Mouse (Mus musculus) hindbrain, embryonic 16.5 days (tissue): ENCODE results near the gene Amn. TPM values are rescaled to one million over a fixed set of nuclear protein-coding genes. Genes with fewer than 3 reads are reported as not detected.

Source experiments
- ATAC-seq: fragments of 200-750 bp; cut with Nextera tagmentation; 2 replicates; pipeline ENCODE4 v1.8.0; 2017; ENCODE audit warnings: moderate TSS enrichment, moderate library complexity
- H3K27ac ChIP-seq: fragments of 300-500 bp; sonication (generic); 2 replicates; pipeline ENCODE4 v1.5.1; 2014; ENCODE audit warnings: low read depth, mild to moderate bottlenecking, control low read depth, low read length, moderate library complexity
- H3K27me3 ChIP-seq: fragments of 300-500 bp; sonication (generic); replicated peaks from 2 replicates; pipeline ENCODE4 v1.6.1; 2014; ENCODE audit warnings: low read length; ENCODE audit not compliant: control insufficient read depth, insufficient read depth
- H3K36me3 ChIP-seq: fragments of 300-500 bp; sonication (generic); 2 replicates; pipeline ENCODE4 v1.6.1; 2014; ENCODE audit warnings: mild to moderate bottlenecking, low read length, moderate library complexity, mixed read lengths; ENCODE audit not compliant: control insufficient read depth, insufficient read depth
- H3K4me1 ChIP-seq: fragments of 300-500 bp; sonication (generic); 2 replicates; pipeline ENCODE4 v1.6.1; 2014; ENCODE audit warnings: low read depth, low read length; ENCODE audit not compliant: control insufficient read depth, insufficient read depth
- H3K4me2 ChIP-seq: fragments of 300-500 bp; sonication (generic); 2 replicates; pipeline ENCODE4 v1.6.1; 2014; ENCODE audit warnings: mild to moderate bottlenecking, low read length, control low read depth, moderate library complexity
- H3K4me3 ChIP-seq: fragments of 300-500 bp; sonication (generic); 2 replicates; pipeline ENCODE4 v1.5.1; 2014; ENCODE audit warnings: mild to moderate bottlenecking, low read length, control low read depth, moderate library complexity
- H3K9ac ChIP-seq: fragments of 300-500 bp; sonication (generic); 2 replicates; pipeline ENCODE4 v1.6.1; 2014; ENCODE audit warnings: low read depth, mild to moderate bottlenecking, control low read depth, low read length, moderate library complexity
- H3K9me3 ChIP-seq: fragments of 300-500 bp; sonication (generic); 2 replicates; pipeline ENCODE4 v1.6.1; 2014; ENCODE audit warnings: mild to moderate bottlenecking, low read length, moderate library complexity; ENCODE audit not compliant: control insufficient read depth
- WGBS: fragments of 180-500 bp; shearing (Covaris S2); extraction: QIAGEN DNeasy Blood & Tissue Kit; methylation state at CpG from one replicate; pipeline ENCODE4 v1.1.7; 2014; 5-methylcytosine and 5-hydroxymethylcytosine counted together
- polyA plus RNA-seq: library from polyadenylated mRNA; unstranded; fragments of >200 nt; fragmentation: Nextera tagmentation; extraction: Ambion mirVana; gene quantifications from 2 replicates; pipeline ENCODE4 v1.2.1, GENCODE M21; 2015

Amn gene
- polyA plus RNA-seq, 1 experiment from 2014 or later, result 59.0 TPM

DNA sequence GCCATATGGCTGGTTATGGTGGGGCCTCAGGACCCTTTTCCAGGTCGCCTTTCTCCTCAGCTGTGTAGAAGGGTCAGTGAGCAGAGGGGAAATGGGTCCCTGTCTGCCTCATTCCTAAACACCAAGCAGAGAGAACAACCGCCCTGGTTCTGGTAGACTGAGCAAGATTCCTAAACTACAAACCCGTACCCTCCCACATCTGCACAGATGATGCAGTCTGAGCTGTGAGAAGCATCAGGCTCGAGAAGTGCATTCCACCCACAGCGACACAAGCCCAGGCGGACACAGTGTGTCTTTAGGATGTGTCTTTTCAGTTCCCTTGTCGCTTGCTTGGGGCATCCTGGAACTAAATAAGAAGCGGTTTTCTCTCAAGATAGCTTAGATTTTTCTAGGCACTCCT is 20.8 kb upstream of the Amn start:
- Histone ChIP-seq H3K9ac (no peak overlapping the region), H3K9me3 (no peaks in the 10 kb centered on the region), H3K4me3 (no peak overlapping the region), H3K36me3 (no peaks in the 10 kb centered on the region; the same call in 1 of the 2 replicates), H3K27ac (no peak overlapping the region), H3K4me1 (no peaks in the 10 kb centered on the region), H3K27me3 (no peaks in the 10 kb centered on the region), H3K4me2 (no peak overlapping the region)
- no peak for ATAC-seq
- 86% methylated on average over 8 of the region's 8 CpGs for WGBS

DNA sequence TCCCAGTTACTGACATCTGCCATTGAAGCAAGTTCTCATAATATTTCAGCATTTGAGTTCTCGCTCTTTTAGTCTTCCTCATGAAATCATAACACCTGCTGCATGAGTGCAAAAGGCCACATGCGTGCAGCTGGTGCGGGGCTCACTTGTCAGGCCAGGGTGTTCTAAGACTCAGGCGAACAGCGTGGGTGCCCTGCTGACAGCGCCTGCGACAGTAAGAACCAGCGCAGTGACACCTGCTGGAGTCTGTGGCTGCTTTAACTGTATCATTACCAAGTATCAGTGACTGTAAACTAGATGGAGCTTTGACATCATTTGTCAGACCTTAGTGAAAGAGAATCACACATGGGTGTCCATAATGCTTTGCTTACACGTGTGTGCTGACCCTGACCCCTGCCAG is 19.7 kb upstream of the Amn start:
- 57% methylated on average over 9 of the region's 9 CpGs for WGBS
- no peak for ATAC-seq
- Histone ChIP-seq H3K4me3 (no peak overlapping the region), H3K9me3 (no peaks in the 10 kb centered on the region), H3K4me2 (no peak overlapping the region), H3K27me3 (no peaks in the 10 kb centered on the region), H3K36me3 (peaks cover 5% of the 10 kb centered on the region; the same call in 1 of the 2 replicates), H3K9ac (no peak overlapping the region), H3K27ac (no peak overlapping the region), H3K4me1 (no peaks in the 10 kb centered on the region)

DNA sequence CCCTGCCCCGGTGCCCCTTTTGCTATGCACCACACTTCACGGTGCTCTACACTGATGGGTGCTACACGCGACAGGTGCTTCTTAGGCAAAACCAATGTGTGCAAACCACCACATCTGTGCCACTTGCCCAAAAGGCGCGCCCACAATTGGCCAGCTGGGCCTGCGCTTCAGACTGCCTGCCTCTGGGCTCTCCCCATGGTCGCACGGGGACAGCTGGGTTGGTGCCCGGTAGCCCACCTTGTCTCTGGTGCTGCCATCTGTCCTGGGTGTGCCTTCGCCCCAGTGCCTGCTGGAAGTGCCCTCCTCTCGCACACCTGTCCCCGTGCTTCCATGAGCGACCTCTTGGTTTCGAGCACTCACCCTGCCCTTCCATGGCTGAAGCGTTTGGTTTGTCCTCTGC is 7.2 kb upstream of the Amn start:
- H3K9me3 ChIP-seq, result no peaks in the 10 kb centered on the region
- H3K27me3 ChIP-seq, result no peaks in the 10 kb centered on the region
- H3K4me1 ChIP-seq, result no peaks in the 10 kb centered on the region
- ATAC-seq, result no peak
- peaks cover 11% of the 10 kb centered on the region for H3K36me3 ChIP-seq
- H3K4me2 ChIP-seq, result no peak overlapping the region
- H3K9ac ChIP-seq, result no peak overlapping the region
- H3K4me3 ChIP-seq, result no peak overlapping the region
- H3K27ac ChIP-seq, result no peak overlapping the region
- WGBS, result 94% methylated on average over 16 of the region's 16 CpGs

DNA sequence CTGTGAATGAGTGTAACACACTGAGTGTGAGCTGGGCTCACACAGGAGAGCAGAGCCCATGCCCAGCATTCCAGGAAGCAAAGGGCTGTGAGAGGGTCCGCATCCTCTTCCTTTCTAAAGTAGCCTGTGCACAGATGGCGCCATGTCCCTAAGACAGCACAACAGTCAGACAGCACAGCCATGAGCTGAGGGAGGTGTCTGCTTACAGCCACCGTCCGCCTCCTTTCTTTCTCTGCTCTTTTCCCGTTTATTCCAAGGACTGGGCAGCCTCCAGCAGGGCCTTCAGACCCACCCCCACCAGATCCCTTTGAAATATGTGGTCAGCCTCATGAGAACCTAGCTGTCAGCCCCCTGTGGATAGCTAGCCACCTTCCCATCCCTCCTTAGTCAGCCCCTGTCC is 5.7 kb upstream of the Amn start:
- 75% methylated on average over 5 of the region's 5 CpGs for WGBS
- Histone ChIP-seq H3K9me3 (no peaks in the 10 kb centered on the region), H3K36me3 (peaks cover 11% of the 10 kb centered on the region), H3K27ac (no peak overlapping the region), H3K9ac (no peak overlapping the region), H3K4me2 (no peak overlapping the region), H3K4me3 (no peak overlapping the region), H3K27me3 (peaks cover 10% of the 10 kb centered on the region), H3K4me1 (no peaks in the 10 kb centered on the region)
- no peak for ATAC-seq

DNA sequence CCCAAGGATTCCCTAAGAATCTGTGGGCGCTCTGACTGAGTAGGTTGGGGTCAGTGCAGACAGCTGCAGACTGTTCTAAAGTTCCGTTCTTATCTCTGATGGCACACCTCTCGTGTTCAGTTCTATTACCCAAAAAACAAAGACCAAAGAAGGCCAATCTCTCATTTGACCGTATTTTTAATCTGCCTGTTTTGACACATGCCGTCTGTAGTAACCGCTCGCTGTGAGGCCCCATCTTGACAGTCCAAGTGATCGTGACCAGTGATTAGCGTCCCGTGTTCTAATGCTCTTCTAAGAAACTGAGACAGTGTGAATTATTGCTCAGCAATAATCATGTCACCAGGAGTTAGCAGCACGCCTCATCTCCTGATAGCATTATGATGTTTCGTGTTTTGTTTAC is 4.3 kb upstream of the Amn start:
- ATAC-seq, result no peak
- H3K9ac ChIP-seq, result no peak overlapping the region
- H3K4me1 ChIP-seq, result no peaks in the 10 kb centered on the region; the same call in 1 of the 2 replicates
- no peaks in the 10 kb centered on the region for H3K9me3 ChIP-seq
- 84% methylated on average over 12 of the region's 12 CpGs for WGBS
- no peak overlapping the region for H3K4me2 ChIP-seq
- H3K27ac ChIP-seq, result no peak overlapping the region
- H3K27me3 ChIP-seq, result peaks cover 22% of the 10 kb centered on the region
- no peak overlapping the region for H3K4me3 ChIP-seq
- peaks cover 11% of the 10 kb centered on the region for H3K36me3 ChIP-seq

DNA sequence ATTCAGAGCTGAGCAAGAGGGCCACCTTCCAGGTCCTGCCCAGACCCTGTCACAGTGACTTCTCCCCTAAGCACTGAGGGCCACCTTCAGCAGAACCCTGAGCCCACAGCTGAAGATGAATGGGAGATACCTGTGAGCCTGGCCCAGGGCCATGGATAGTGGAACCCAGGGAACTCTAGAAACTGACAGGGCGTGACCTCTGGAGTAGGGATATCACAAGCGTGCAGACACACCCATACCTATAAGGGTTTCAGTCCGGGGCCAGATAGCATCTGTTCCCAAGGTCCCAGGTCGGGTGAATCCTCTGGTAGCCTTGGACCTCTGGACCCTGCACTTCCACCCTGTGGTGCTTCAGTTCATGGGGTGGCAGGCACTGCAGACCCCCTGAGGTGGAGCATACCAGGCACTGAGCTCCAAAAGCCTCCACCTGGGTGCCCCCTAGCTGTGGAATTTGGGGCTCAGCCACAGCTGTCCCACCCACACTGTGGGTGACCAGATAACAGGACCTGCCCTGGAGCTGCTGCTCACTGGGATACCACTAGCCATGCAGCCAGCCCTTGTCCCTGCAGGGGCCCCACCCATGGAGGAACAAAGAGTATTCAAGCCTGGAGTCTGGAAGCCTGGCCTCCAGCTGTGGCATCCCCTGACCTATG is 3.1 kb upstream of the Amn start:
- WGBS, result 76% methylated on average over 4 of the region's 4 CpGs
- Histone ChIP-seq H3K4me1 (no peaks in the 10 kb centered on the region; the same call in 1 of the 2 replicates), H3K9me3 (no peaks in the 10 kb centered on the region), H3K4me3 (no peak overlapping the region), H3K9ac (no peak overlapping the region), H3K36me3 (peaks cover 5% of the 10 kb centered on the region), H3K4me2 (no peak overlapping the region), H3K27me3 (peaks cover 33% of the 10 kb centered on the region), H3K27ac (no peak overlapping the region)
- no peak for ATAC-seq

DNA sequence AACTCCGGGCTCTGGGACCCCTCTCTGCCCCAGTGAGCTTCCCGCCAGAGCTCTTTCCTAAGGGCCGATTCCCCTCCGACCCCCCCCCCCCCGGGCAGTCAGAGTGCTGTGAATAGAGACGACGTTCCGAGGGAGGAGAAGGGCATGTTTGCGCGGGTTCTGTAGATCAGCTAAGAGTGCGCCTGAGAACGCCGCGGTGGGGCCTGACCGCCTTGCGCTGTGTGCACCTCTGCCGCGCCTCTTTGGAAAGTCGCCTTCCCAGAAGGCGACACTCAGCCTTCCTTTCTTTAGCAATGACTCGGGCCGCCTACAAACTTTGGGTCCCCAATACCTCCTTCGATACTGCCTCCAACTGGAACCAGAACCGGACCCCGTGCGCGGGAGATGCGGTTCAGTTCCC is 511 bp downstream of the Amn start:
- Histone ChIP-seq H3K4me1 (peaks cover 19% of the 10 kb centered on the region), H3K27me3 (peaks cover 60% of the 10 kb centered on the region), H3K4me3 (no peak overlapping the region), H3K4me2 (no peak overlapping the region), H3K27ac (no peak overlapping the region), H3K36me3 (no peaks in the 10 kb centered on the region; the same call in 1 of the 2 replicates), H3K9ac (no peak overlapping the region), H3K9me3 (no peaks in the 10 kb centered on the region)
- ATAC-seq, result no peak
- WGBS, result 8% methylated on average over 25 of the region's 28 CpGs

DNA sequence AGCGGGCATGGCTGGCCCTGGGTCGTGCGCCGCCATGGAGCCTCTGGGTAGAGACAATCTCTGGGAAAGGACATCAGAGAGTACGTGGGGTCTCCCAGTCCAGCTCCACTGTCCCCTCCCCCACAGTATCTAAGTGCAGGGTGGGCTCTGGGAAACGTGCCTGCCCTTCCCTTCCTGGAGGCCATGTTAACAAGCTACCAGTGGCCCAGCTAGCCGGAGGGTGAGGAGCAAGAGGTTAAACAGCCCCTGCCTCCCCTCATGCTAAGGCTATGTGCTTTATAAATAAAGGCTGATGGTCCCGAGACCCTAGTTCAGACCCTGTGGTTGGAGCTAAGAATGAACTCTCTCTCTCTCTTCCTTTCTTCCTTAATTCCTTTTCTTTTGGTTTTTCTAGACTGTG is 1.1 kb downstream of the Amn start:
- Histone ChIP-seq H3K4me2 (no peak overlapping the region), H3K4me1 (peaks cover 19% of the 10 kb centered on the region), H3K27me3 (peaks cover 65% of the 10 kb centered on the region), H3K9me3 (no peaks in the 10 kb centered on the region), H3K9ac (no peak overlapping the region), H3K27ac (no peak overlapping the region), H3K4me3 (no peak overlapping the region), H3K36me3 (no peaks in the 10 kb centered on the region; the same call in 1 of the 2 replicates)
- WGBS, result 15% methylated on average over 8 of the region's 8 CpGs
- ATAC-seq, result no peak

DNA sequence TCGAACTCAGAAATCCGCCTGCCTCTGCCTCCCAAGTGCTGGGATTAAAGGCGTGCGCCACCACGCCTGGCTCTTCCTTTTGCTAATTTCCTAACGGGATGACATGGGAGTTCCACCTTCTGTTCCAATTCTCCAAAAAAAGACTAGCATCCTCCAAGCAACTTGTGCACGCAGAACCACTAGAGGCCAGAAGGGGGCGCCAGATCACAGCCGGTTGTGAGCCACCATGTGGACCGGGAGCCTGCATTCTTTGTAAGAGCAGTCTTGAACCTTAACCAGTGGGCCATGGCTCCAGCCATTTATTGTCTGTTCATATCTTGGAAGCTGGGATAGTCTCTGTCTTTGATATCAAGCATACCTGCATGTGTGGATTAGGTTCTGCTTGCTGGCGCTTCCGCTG is 1.5 kb downstream of the Amn start:
- Histone ChIP-seq H3K36me3 (no peaks in the 10 kb centered on the region), H3K4me2 (no peak overlapping the region), H3K27me3 (peaks cover 68% of the 10 kb centered on the region), H3K27ac (no peak overlapping the region), H3K9ac (no peak overlapping the region), H3K4me3 (no peak overlapping the region), H3K9me3 (no peaks in the 10 kb centered on the region), H3K4me1 (peaks cover 19% of the 10 kb centered on the region)
- 19% methylated on average over 12 of the region's 12 CpGs for WGBS
- no peak for ATAC-seq
